Comparison of ENCODE assay signal across 15 mouse cellular contexts in genomic region chr8:118713111-118713510, GRCm38 (mm10).
DNase-seq lines count a peak whose midpoint lies in the region; ATAC-seq lines count a peak whose summit lies in the region.
"Had no signal": no experiment of that assay in that cellular context is flagged by ENCODE, and none has a peak within 500 bp of the region (broad histone marks: within the 10 kb centered on the region; RNA-seq: fewer than 3 reads in every experiment).

No protein-coding gene starts in this region.

- H3K4me3 ChIP-seq in heart, embryonic 15.5 days = no peak overlapping the region
- H3K4me3 ChIP-seq in liver, embryonic 11.5 days (ENCODE audit: low read depth, low read length) = no peak overlapping the region
- H3K4me3 ChIP-seq: embryonic facial prominence, embryonic 10.5 days; forebrain, embryonic 12.5 days; myocyte had no signal

- 12% methylated on average over 11 of the region's 11 CpGs for WGBS in heart, embryonic 15.5 days
- 11% methylated on average over 11 of the region's 11 CpGs for WGBS in liver, embryonic 11.5 days

- no peak overlapping the region for H3K27ac ChIP-seq in heart, embryonic 15.5 days
- no peak overlapping the region for H3K27ac ChIP-seq in liver, embryonic 11.5 days (ENCODE audit: low read depth, low read length)
- H3K27ac ChIP-seq: embryonic facial prominence, embryonic 10.5 days; forebrain, embryonic 12.5 days had no signal

- H3K4me2 ChIP-seq in heart, embryonic 15.5 days = peak overlapping the region; percentile 25; the same call in 1 of the 2 replicates
- H3K4me2 ChIP-seq in liver, embryonic 11.5 days = peak overlapping the region; percentile 37
- H3K4me2 ChIP-seq: forebrain, embryonic 12.5 days had no signal

- H3K27me3 ChIP-seq in heart, embryonic 15.5 days = no peaks in the 10 kb centered on the region
- no peaks in the 10 kb centered on the region for H3K27me3 ChIP-seq in liver, embryonic 11.5 days (replicated peaks; ENCODE audit: control insufficient read depth, insufficient read depth, low read length)
- H3K27me3 ChIP-seq: forebrain, embryonic 12.5 days had no signal

- intact Hi-C loops in heart, postnatal 25 days (cut with DNase I) = no loop called here

- no peaks in the 10 kb centered on the region for H3K36me3 ChIP-seq in heart, embryonic 15.5 days
- H3K36me3 ChIP-seq in liver, embryonic 11.5 days (ENCODE audit: control insufficient read depth, insufficient read depth, low read length) = no peaks in the 10 kb centered on the region
- H3K36me3 ChIP-seq: embryonic facial prominence, embryonic 10.5 days; forebrain, embryonic 12.5 days had no signal

- peak; percentile 7 to 33 for DNase-seq in adrenal gland, adult (ENCODE audit: inconsistent age in 2 of 2, low spot score in 1 of 2)
- DNase-seq in adrenal gland, postnatal 10 days = no peak
- no peak for DNase-seq in heart, postnatal 25 days (ENCODE audit: low spot score)
- DNase-seq in c-Kit-positive CD71-positive TER-119-negative erythroid progenitor cells, embryonic 14.5 days (ENCODE audit: low read depth) = peak; percentile 19
- DNase-seq in liver, embryonic 11.5 days (ENCODE audit: low spot score) = peak; percentile 62
- no peak for DNase-seq in cerebellum, postnatal 4 days (ENCODE audit: low spot score in 2 of 2)
- DNase-seq in left cerebral cortex, adult 11 months (ENCODE audit: low spot score) = no peak
- DNase-seq: gastrocnemius, postnatal 25 days; layer of hippocampus, postnatal 36 days; lung, adult 18-20 months; thymus, postnatal 25 days had no signal

- no peak overlapping the region for H3K9ac ChIP-seq in heart, embryonic 15.5 days
- H3K9ac ChIP-seq in liver, embryonic 11.5 days (ENCODE audit: low read depth, low read length) = no peak overlapping the region
- H3K9ac ChIP-seq: forebrain, embryonic 12.5 days had no signal

- peaks cover 14% of the 10 kb centered on the region for H3K4me1 ChIP-seq in heart, embryonic 15.5 days (replicated peaks)
- H3K4me1 ChIP-seq in liver, embryonic 11.5 days (replicated peaks; ENCODE audit: control insufficient read depth, insufficient read depth, low read length) = peaks cover 9% of the 10 kb centered on the region; the same call in 1 of the 2 replicates
- H3K4me1 ChIP-seq: embryonic facial prominence, embryonic 10.5 days; forebrain, embryonic 12.5 days had no signal

- no peaks in the 10 kb centered on the region for H3K9me3 ChIP-seq in heart, embryonic 15.5 days (replicated peaks)
- H3K9me3 ChIP-seq in liver, embryonic 11.5 days (ENCODE audit: control insufficient read depth, low read length) = no peaks in the 10 kb centered on the region
- H3K9me3 ChIP-seq: embryonic facial prominence, embryonic 10.5 days; forebrain, embryonic 12.5 days had no signal

- ATAC-seq in heart, embryonic 15.5 days (replicated peaks; ENCODE audit: insufficient number of reproducible peaks, insufficient read depth, low FRiP score, low read depth) = no peak
- peak; percentile 97 for ATAC-seq in liver, embryonic 11.5 days (replicated peaks; ENCODE audit: low FRiP score)

Comparison
In these comparisons a context has a peak if more than half of its experiments do, and no peak if none do; other contexts are left out.
1. DNase-seq: peak in adrenal gland, adult (2 of 2), c-Kit-positive CD71-positive TER-119-negative erythroid progenitor cells, embryonic 14.5 days (single experiment) and liver, embryonic 11.5 days (single experiment); none in adrenal gland, postnatal 10 days (single experiment), heart, postnatal 25 days (single experiment), cerebellum, postnatal 4 days (0 of 2) and left cerebral cortex, adult 11 months (single experiment).